In genomic region chr9:50849249-50849648, GRCm38 (mm10) we compare ENCODE assay signal across 8 mouse cellular contexts. TPM values are rescaled to one million over a fixed set of nuclear protein-coding genes. Genes with fewer than 3 reads are reported as not detected.
A peak's percentile ranks its signal among the peaks of the same experiment; 100 is the strongest.
DNase-seq lines count a peak whose midpoint lies in the region; ATAC-seq lines count a peak whose summit lies in the region.

No protein-coding gene starts in this region.

- H3K9me3 ChIP-seq in hindbrain, embryonic 15.5 days: no peaks in the 10 kb centered on the region

- no peak overlapping the region for H3K27ac ChIP-seq in hindbrain, embryonic 15.5 days (replicated peaks)

- no peaks in the 10 kb centered on the region for H3K27me3 ChIP-seq in hindbrain, embryonic 15.5 days

- H3K4me1 ChIP-seq in hindbrain, embryonic 15.5 days (replicated peaks): peaks cover 12% of the 10 kb centered on the region; the same call in 1 of the 2 replicates

- 24% methylated on average over 8 of the region's 8 CpGs for WGBS in hindbrain, embryonic 15.5 days

- DNase-seq in T-cell, adult 2 months (ENCODE audit: low spot score): peak; percentile 63
- DNase-seq in cerebellum, postnatal 14 days: peak; percentile 95 to 98
- DNase-seq in frontal cortex, postnatal 25 days (ENCODE audit: low spot score in 2 of 2): peak; percentile 93 to 97
- DNase-seq in layer of hippocampus, postnatal 36 days: peak; percentile 85 to 87
- DNase-seq in lung, postnatal 25 days (ENCODE audit: low spot score): peak; percentile 92
- peak; percentile 97 for DNase-seq in right cerebral cortex, adult 2 months (ENCODE audit: low spot score in 2 of 2)
- DNase-seq in urinary bladder, postnatal 14 days (ENCODE audit: low spot score): peak; percentile 94

- H3K4me2 ChIP-seq in hindbrain, embryonic 15.5 days: no peak overlapping the region

- peak; percentile 76 for ATAC-seq in hindbrain, embryonic 15.5 days (ENCODE audit: low FRiP score, low read depth)

- H3K36me3 ChIP-seq in hindbrain, embryonic 15.5 days: no peaks in the 10 kb centered on the region

- H3K4me3 ChIP-seq in hindbrain, embryonic 15.5 days: no peak overlapping the region

- H3K9ac ChIP-seq in hindbrain, embryonic 15.5 days: no peak overlapping the region

RNA-seq across cellular contexts. Expression of gene Ppp2r1b, which starts 4.1 kb away (rescaled TPM):
- 43.8 and 44.8 TPM in 2 replicates for polyA plus RNA-seq in hindbrain, embryonic 15.5 days (2015; fragmentation: Nextera tagmentation; extraction: Ambion mirVana)
- total RNA-seq in layer of hippocampus, postnatal 36 days (2021): 10 to 100 TPM; 17.4 to 18.5 TPM
